Mouse (Mus musculus): Measurements from ENCODE around the gene Lig1. TPM values are rescaled to one million over a fixed set of nuclear protein-coding genes. Genes with fewer than 3 reads are reported as not detected.
A peak's percentile ranks its signal among the peaks of the same experiment; 100 is the strongest.
"Not testable (repeated sequence)": the region's sequence is repeated elsewhere in the genome, so short reads cannot be mapped to it uniquely, and the experiment has no call there.

The Lig1 gene
- polyA plus RNA-seq (2015; fragmentation: Nextera tagmentation; extraction: Ambion mirVana), result 83.4 and 85.3 TPM in 2 replicates

GRCm38 (mm10) chr7:13277081-13277480 is at the start of gene Lig1:
Gene Lig1 (plus strand): TSS chr7:13277283.
- WGBS, result 98% methylated on average over 16 of the region's 16 CpGs
- peak within 1 kb of the TSS; percentile 73 for H3K4me2 ChIP-seq
- peak within 1 kb of the TSS; percentile 81 for H3K9ac ChIP-seq
- H3K4me3 ChIP-seq, result peak within 1 kb of the TSS; percentile 80
- peaks cover 46% of the 10 kb centered on the region for H3K36me3 ChIP-seq
- no peaks in the 10 kb centered on the region for H3K27me3 ChIP-seq
- peak within 1 kb of the TSS; percentile 87 for H3K27ac ChIP-seq
- no peak for ATAC-seq (ENCODE audit: insufficient number of reproducible peaks, low FRiP score, low TSS enrichment, low read depth)
- no peaks in the 10 kb centered on the region for H3K9me3 ChIP-seq
- peaks cover 6% of the 10 kb centered on the region; the same call in 1 of the 2 replicates for H3K4me1 ChIP-seq

- no peak for ATAC-seq (ENCODE audit: insufficient number of reproducible peaks, low FRiP score, low TSS enrichment, low read depth)
- no peak overlapping the region for H3K4me2 ChIP-seq
- no peaks in the 10 kb centered on the region for H3K9me3 ChIP-seq
- 54% methylated on average over 50 of the region's 50 CpGs for WGBS
- no peaks in the 10 kb centered on the region for H3K4me1 ChIP-seq
- no peak overlapping the region for H3K9ac ChIP-seq
- no peaks in the 10 kb centered on the region for H3K27me3 ChIP-seq
- no peak overlapping the region for H3K27ac ChIP-seq
- no peaks in the 10 kb centered on the region for H3K36me3 ChIP-seq
- H3K4me3 ChIP-seq, result no peak overlapping the region
Measured at GRCm38 (mm10) chr7:13260746-13261700, 16.1 kb upstream of the Lig1 start.

- Histone ChIP-seq H3K4me2 (no peak overlapping the region), H3K9me3 (no peaks in the 10 kb centered on the region), H3K27me3 (no peaks in the 10 kb centered on the region), H3K4me3 (no peak overlapping the region), H3K27ac (no peak overlapping the region), H3K9ac (no peak overlapping the region), H3K4me1 (no peaks in the 10 kb centered on the region), H3K36me3 (no peaks in the 10 kb centered on the region)
- no peak for ATAC-seq (ENCODE audit: insufficient number of reproducible peaks, low FRiP score, low TSS enrichment, low read depth)
- WGBS, result 87% methylated on average over 5 of the region's 5 CpGs
Measured at GRCm38 (mm10) chr7:13263851-13264250, 13.2 kb upstream of the Lig1 start.

GRCm38 (mm10) chr7:13264396-13264795 is 12.7 kb upstream of the Lig1 start:
- Histone ChIP-seq H3K27ac (no peak overlapping the region), H3K4me2 (no peak overlapping the region), H3K4me1 (no peaks in the 10 kb centered on the region), H3K9ac (no peak overlapping the region), H3K4me3 (no peak overlapping the region), H3K36me3 (peaks cover 4% of the 10 kb centered on the region; the same call in 1 of the 2 replicates), H3K27me3 (no peaks in the 10 kb centered on the region), H3K9me3 (no peaks in the 10 kb centered on the region)
- no peak for ATAC-seq (ENCODE audit: insufficient number of reproducible peaks, low FRiP score, low TSS enrichment, low read depth)
- 68% methylated on average over 2 of the region's 2 CpGs for WGBS

- no peaks in the 10 kb centered on the region for H3K27me3 ChIP-seq
- H3K4me2 ChIP-seq, result no peak overlapping the region
- no peak overlapping the region for H3K4me3 ChIP-seq
- WGBS, result 81% methylated on average over 4 of the region's 4 CpGs
- no peak overlapping the region for H3K9ac ChIP-seq
- H3K36me3 ChIP-seq, result peaks cover 6% of the 10 kb centered on the region
- H3K27ac ChIP-seq, result no peak overlapping the region
- no peak for ATAC-seq (ENCODE audit: insufficient number of reproducible peaks, low FRiP score, low TSS enrichment, low read depth)
- no peaks in the 10 kb centered on the region for H3K9me3 ChIP-seq
- no peaks in the 10 kb centered on the region for H3K4me1 ChIP-seq
Measured at GRCm38 (mm10) chr7:13268749-13269260, 8.3 kb upstream of the Lig1 start.

- no peaks in the 10 kb centered on the region for H3K27me3 ChIP-seq
- WGBS, result 84% methylated on average over 11 of the region's 11 CpGs
- no peak overlapping the region for H3K4me2 ChIP-seq
Measured at GRCm38 (mm10) chr7:13269394-13269793, 7.7 kb upstream of the Lig1 start.

GRCm38 (mm10) chr7:13271704-13272103 is 5.4 kb upstream of the Lig1 start:
- no peak overlapping the region for H3K4me3 ChIP-seq
- H3K36me3 ChIP-seq, result peaks cover 34% of the 10 kb centered on the region
- H3K9ac ChIP-seq, result no peak overlapping the region
- no peaks in the 10 kb centered on the region for H3K9me3 ChIP-seq
- WGBS, result 90% methylated on average over 1 of the region's 1 CpGs
- ATAC-seq (ENCODE audit: insufficient number of reproducible peaks, low FRiP score, low TSS enrichment, low read depth), result no peak
- H3K4me2 ChIP-seq, result no peak overlapping the region
- no peak overlapping the region for H3K27ac ChIP-seq
- H3K27me3 ChIP-seq, result no peaks in the 10 kb centered on the region
- no peaks in the 10 kb centered on the region for H3K4me1 ChIP-seq

More at GRCm38 (mm10) chr7:13269394-13269793, 7.7 kb upstream of the Lig1 start:
- Histone ChIP-seq H3K4me3 (no peak overlapping the region), H3K4me1 (no peaks in the 10 kb centered on the region), H3K36me3 (peaks cover 11% of the 10 kb centered on the region), H3K9me3 (no peaks in the 10 kb centered on the region), H3K27ac (no peak overlapping the region), H3K9ac (no peak overlapping the region)
- no peak for ATAC-seq (ENCODE audit: insufficient number of reproducible peaks, low FRiP score, low TSS enrichment, low read depth)

- Histone ChIP-seq H3K27me3 (no peaks in the 10 kb centered on the region), H3K9ac (peak overlapping the region; percentile 81), H3K27ac (peak overlapping the region; percentile 87), H3K4me2 (peak overlapping the region; percentile 73), H3K36me3 (peaks cover 53% of the 10 kb centered on the region), H3K4me1 (peaks cover 6% of the 10 kb centered on the region; the same call in 1 of the 2 replicates), H3K4me3 (peak overlapping the region; percentile 80), H3K9me3 (no peaks in the 10 kb centered on the region)
- 27% methylated on average over 2 of the region's 2 CpGs for WGBS
- ATAC-seq (ENCODE audit: insufficient number of reproducible peaks, low FRiP score, low TSS enrichment, low read depth), result no peak
Measured at GRCm38 (mm10) chr7:13277833-13278232, 750 bp downstream of the Lig1 start.

- Histone ChIP-seq H3K4me2 (peak within 1 kb of the TSS; percentile 73), H3K9me3 (no peaks in the 10 kb centered on the region), H3K4me1 (peaks cover 6% of the 10 kb centered on the region; the same call in 1 of the 2 replicates), H3K4me3 (peak within 1 kb of the TSS; percentile 80), H3K9ac (peak within 1 kb of the TSS; percentile 81), H3K27ac (peak within 1 kb of the TSS; percentile 87), H3K27me3 (no peaks in the 10 kb centered on the region), H3K36me3 (peaks cover 56% of the 10 kb centered on the region)
- WGBS, result under 1% methylated on average over 39 of the region's 39 CpGs
- peak; percentile 98 for ATAC-seq (ENCODE audit: insufficient number of reproducible peaks, low FRiP score, low TSS enrichment, low read depth)
Measured at GRCm38 (mm10) chr7:13278308-13278891, 1.3 kb downstream of the Lig1 start, which contains the start of gene Zswim9. Gene Zswim9 (minus strand): TSS chr7:13278721.

GRCm38 (mm10) chr7:13278957-13279356 is 1.9 kb downstream of the Lig1 start:
- peak overlapping the region; percentile 80 for H3K4me3 ChIP-seq
- not testable (repeated sequence) for H3K9me3 ChIP-seq; H3K9ac ChIP-seq; H3K4me1 ChIP-seq; H3K27me3 ChIP-seq; ATAC-seq (ENCODE audit: insufficient number of reproducible peaks, low FRiP score, low TSS enrichment, low read depth)
- H3K27ac ChIP-seq, result peak overlapping the region; percentile 87; the same call in 1 of the 2 replicates
- H3K4me2 ChIP-seq, result peak overlapping the region; percentile 73
- WGBS, result under 1% methylated on average over 16 of the region's 29 CpGs
- peaks cover 52% of the 10 kb centered on the region for H3K36me3 ChIP-seq

- no peak for ATAC-seq (ENCODE audit: insufficient number of reproducible peaks, low FRiP score, low TSS enrichment, low read depth)
- Histone ChIP-seq H3K4me1 (no peaks in the 10 kb centered on the region), H3K9ac (no peak overlapping the region), H3K27ac (no peak overlapping the region), H3K9me3 (no peaks in the 10 kb centered on the region), H3K36me3 (peaks cover 74% of the 10 kb centered on the region), H3K27me3 (no peaks in the 10 kb centered on the region), H3K4me3 (no peak overlapping the region), H3K4me2 (no peak overlapping the region)
- 49% methylated on average over 5 of the region's 5 CpGs for WGBS
Measured at GRCm38 (mm10) chr7:13288621-13289020, 11.5 kb downstream of the Lig1 start.
